25 mouse cellular contexts compared by ENCODE assay signal in genomic region chr4:83243706-83244105, GRCm38 (mm10).
DNase-seq lines count a peak whose midpoint lies in the region; ATAC-seq and TF ChIP-seq lines count a peak whose summit lies in the region.
"Had no signal": no experiment of that assay in that cellular context is flagged by ENCODE, and none has a peak within 500 bp of the region (broad histone marks: within the 10 kb centered on the region; RNA-seq: fewer than 3 reads in every experiment).

No protein-coding gene starts in this region.

- TF ChIP-seq POLR2A in lung, adult 2 months (IDR thresholded peaks at IDR 0.05; ENCODE audit: borderline replicate concordance, extremely low read depth, low read depth, low read length) = no peak

- H3K4me3 ChIP-seq in heart, embryonic 10.5 days = no peak overlapping the region
- no peak overlapping the region for H3K4me3 ChIP-seq in lung, adult 2 months (replicated peaks; ENCODE audit: extremely low read depth, low read depth, low read length)
- H3K4me3 ChIP-seq: embryonic facial prominence, embryonic 13.5 days; embryonic facial prominence, embryonic 15.5 days; erythroblast, embryonic 14.5 days; forebrain, embryonic 10.5 days; forebrain, embryonic 12.5 days had no signal

- no peak for TF ChIP-seq CTCF in lung, adult 2 months (IDR thresholded peaks at IDR 0.05; ENCODE audit: insufficient read depth, low read length)

- H3K9me3 ChIP-seq in heart, embryonic 10.5 days = no peaks in the 10 kb centered on the region
- H3K9me3 ChIP-seq: embryonic facial prominence, embryonic 13.5 days; embryonic facial prominence, embryonic 15.5 days; forebrain, embryonic 10.5 days; forebrain, embryonic 12.5 days had no signal

- peak; percentile 56 for DNase-seq in heart, adult 11 months
- no peak for DNase-seq in heart, embryonic 10.5 days (ENCODE audit: low spot score)
- peak; percentile 41 for DNase-seq in lung, postnatal 36 days
- DNase-seq in lung, adult 2 months = no peak
- no peak for DNase-seq in embryo, embryonic 9.5 days (ENCODE audit: extremely low spot score)
- DNase-seq: adrenal gland, adult 8-10 months; adrenal gland, postnatal 14 days; adrenal gland, postnatal 36 days; B cell, adult 2 months; cerebellum, adult 11-12 months; cerebellum, adult 2 months; cerebellum, adult 9-10 months; cerebellum, postnatal 10 days; cerebellum, postnatal 25 days had no signal

- 84% methylated on average over 10 of the region's 10 CpGs for WGBS in heart, embryonic 10.5 days
- 87% methylated on average over 10 of the region's 10 CpGs for WGBS in lung, adult 2 months

- H3K27me3 ChIP-seq in heart, embryonic 10.5 days (ENCODE audit: insufficient read depth, poor library complexity, severe bottlenecking) = no peaks in the 10 kb centered on the region
- H3K27me3 ChIP-seq: CH12.LX; embryonic facial prominence, embryonic 13.5 days; embryonic facial prominence, embryonic 15.5 days; forebrain, embryonic 12.5 days had no signal

- 0 out of 2 replicates have a peak, but pooled peaks have one; percentile 17 for ATAC-seq in granulocyte monocyte progenitor cell, adult 5-6 weeks (replicated peaks; ENCODE audit: poor library complexity, severe bottlenecking)
- ATAC-seq: activated CD4-positive, CD25-positive, alpha-beta regulatory T cell, adult 4 months; CD4-positive, CD25-positive, alpha-beta regulatory T cell, adult 4 months; forebrain, embryonic 14.5 days; forebrain, embryonic 16.5 days had no signal

- no peaks in the 10 kb centered on the region for H3K4me1 ChIP-seq in heart, embryonic 10.5 days
- no peaks in the 10 kb centered on the region for H3K4me1 ChIP-seq in lung, adult 2 months (ENCODE audit: control insufficient read depth, insufficient read depth, low read length)
- H3K4me1 ChIP-seq: embryonic facial prominence, embryonic 15.5 days; forebrain, embryonic 10.5 days; forebrain, embryonic 12.5 days had no signal

- H3K27ac ChIP-seq in heart, embryonic 10.5 days = no peak overlapping the region
- H3K27ac ChIP-seq: embryonic facial prominence, embryonic 13.5 days; embryonic facial prominence, embryonic 15.5 days; forebrain, embryonic 10.5 days; forebrain, embryonic 12.5 days had no signal

- 0 out of 2 replicates have a peak, but pooled peaks cover 4% of the 10 kb centered on the region for H3K36me3 ChIP-seq in heart, embryonic 10.5 days
- H3K36me3 ChIP-seq: embryonic facial prominence, embryonic 13.5 days; embryonic facial prominence, embryonic 15.5 days; forebrain, embryonic 10.5 days; forebrain, embryonic 12.5 days had no signal

Comparison
In these comparisons a context has a peak if more than half of its experiments do, and no peak if none do; other contexts are left out.
1. DNase-seq: peak in heart, adult 11 months (single experiment) and lung, postnatal 36 days (single experiment); none in heart, embryonic 10.5 days (single experiment), lung, adult 2 months (single experiment) and embryo, embryonic 9.5 days (single experiment).